Mouse (Mus musculus) CH12.LX (cell line): ENCODE measurements around the gene Hbb-y.

Experiments used
- POLR2A ChIP-seq: IDR thresholded peaks from 2 replicates; pipeline ENCODE4 v1.6.1; 2011; ENCODE audit warnings: low read depth, mild to moderate bottlenecking, improper control_type of control experiment, low read length
- UBTF ChIP-seq: IDR thresholded peaks from 2 replicates; pipeline ENCODE4 v1.6.1; 2012; ENCODE audit warnings: low read depth, mild to moderate bottlenecking, inconsistent platforms, low read length, improper control_type of control experiment, moderate library complexity

- TF ChIP-seq POLR2A, result no peak
- no peak for TF ChIP-seq UBTF
These were observed 21.4 kb upstream of the Hbb-y start for GRCm38 (mm10) chr7:103874451-103874850.
